Mouse (Mus musculus) adrenal gland, postnatal 14 days (tissue): Measurements from ENCODE around the gene C3. TPM values are rescaled to one million over a fixed set of nuclear protein-coding genes. Genes with fewer than 3 reads are reported as not detected.
A peak's percentile ranks its signal among the peaks of the same experiment; 100 is the strongest.

Experiments used
- DNase-seq: peaks from one replicate; pipeline ENCODE4 v3.0.0; 2021; ENCODE audit warnings: mixed read lengths
- microRNA-seq, 2 experiments: library from miRNA; unstranded; fragments of <30 nt; microRNA quantifications; one replicate each; pipeline ENCODE4 v1.2.0; 2021
- total RNA-seq: library from RNA; stranded (reverse); gene quantifications from 2 replicates; pipeline ENCODE4 v1.2.3, GENCODE M21; 2021

The C3 gene
- total RNA-seq, 1 experiment from 2014 or later = 603 TPM

GRCm38 (mm10) chr17:57166800-57167791 lies 60.8 kb downstream of the C3 start:
- peak; percentile 92 for DNase-seq

Small RNA genes within 50 kb of the gene (microRNA-seq; reads per million reads assigned to microRNA genes)
- gene Mir6978 = 0 reads per million in 2 experiments

Other genes with a start within 250 kb of the C3 start
- gene Acer1, start 246.0 kb downstream of the C3 start, total RNA-seq = not detected in 2 replicates
- 106 and 107 TPM in 2 replicates for gene Clpp, start 237.8 kb downstream of the C3 start, total RNA-seq
- 65.6 and 67.0 TPM in 2 replicates for gene Alkbh7, start 230.8 kb downstream of the C3 start, total RNA-seq
- 1.1 TPM in 1 of 2 replicates, not detected in the other for gene Pspn, start 228.1 kb downstream of the C3 start, total RNA-seq
- gene Gtf2f1, start 216.8 kb downstream of the C3 start, total RNA-seq = 53.7 and 63.7 TPM in 2 replicates
- gene Gm17949, start 216.7 kb downstream of the C3 start, total RNA-seq = not detected in 2 replicates
- 90.2 and 99.9 TPM in 2 replicates for gene Khsrp, start 196.6 kb downstream of the C3 start, total RNA-seq
- not detected in 2 replicates for gene Slc25a41, start 186.5 kb downstream of the C3 start, total RNA-seq
- 0.38 and 1.4 TPM in 2 replicates for gene Crb3, start 169.0 kb downstream of the C3 start, total RNA-seq
- gene Slc25a23, start 168.3 kb downstream of the C3 start, total RNA-seq = 91.4 and 116 TPM in 2 replicates
- gene Dennd1c, start 149.6 kb downstream of the C3 start, total RNA-seq = 1.7 and 9.7 TPM in 2 replicates
- 6.4 and 12.3 TPM in 2 replicates for gene Tubb4a, start 140.4 kb downstream of the C3 start, total RNA-seq
- 0.44 and 0.68 TPM in 2 replicates for gene Tnfsf9, start 122.8 kb downstream of the C3 start, total RNA-seq
- not detected in 2 replicates for gene Cd70, start 78.4 kb downstream of the C3 start, total RNA-seq
- gene Tnfsf14, start 34.0 kb downstream of the C3 start, total RNA-seq = 0.19 and 0.53 TPM in 2 replicates
- gene Gpr108, start 20.3 kb upstream of the C3 start, total RNA-seq = 54.2 and 56.4 TPM in 2 replicates
- gene Trip10, start 21.3 kb upstream of the C3 start, total RNA-seq = 38.5 and 45.1 TPM in 2 replicates
- gene Vav1, start 51.0 kb upstream of the C3 start, total RNA-seq = 2.8 and 9.7 TPM in 2 replicates
- gene Adgre1, start 130.6 kb upstream of the C3 start, total RNA-seq = 4.8 and 5.9 TPM in 2 replicates